Mouse (Mus musculus) urinary bladder, postnatal 4 days (tissue): ENCODE data around the gene Ltf.

Experiments used
- DNase-seq, 2 experiments: peaks; one replicate each; pipeline ENCODE4 v3.0.0; 2021 to 2022; ENCODE audit warnings: low spot score in 2 of 2

The Ltf gene

DNA sequence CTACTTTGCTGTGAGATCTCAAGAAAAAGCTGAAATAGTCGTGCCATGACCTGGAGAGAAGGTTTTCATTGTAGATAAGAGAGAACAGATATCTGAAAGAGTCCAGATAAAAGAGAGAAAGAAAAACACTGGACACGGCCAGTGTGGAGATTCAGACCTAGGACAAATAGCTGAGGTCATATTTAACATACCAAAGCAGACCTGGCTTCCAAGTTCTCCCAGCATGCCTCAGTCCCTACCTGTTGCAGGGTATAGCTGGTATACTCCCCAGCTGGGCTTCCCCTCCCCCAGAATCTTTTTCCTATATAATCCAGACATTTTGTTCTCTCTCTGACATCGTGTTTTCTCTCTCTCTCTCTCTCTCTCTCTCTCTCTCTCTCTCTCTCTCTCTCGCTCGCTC is 68.9 kb downstream of the Ltf start:
- no peak for DNase-seq

DNA sequence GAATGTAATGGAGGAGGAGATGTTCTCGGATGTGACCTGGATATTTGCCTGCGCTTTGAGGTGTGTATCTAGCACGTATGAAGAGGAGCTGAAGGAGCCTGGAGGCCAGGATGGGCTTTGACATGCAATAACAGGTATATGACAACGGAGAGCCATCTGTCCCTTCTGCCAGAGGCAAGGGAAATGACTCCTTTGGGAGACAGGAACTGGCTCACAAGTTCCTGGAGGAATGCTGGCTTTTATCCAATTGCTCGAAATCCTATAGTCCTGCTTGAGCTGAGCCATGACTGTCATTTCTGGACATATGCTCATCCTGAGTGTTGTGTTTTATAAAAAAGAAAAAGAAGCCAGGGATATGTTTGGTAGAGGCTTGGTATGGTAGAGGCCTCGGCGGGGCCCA is 69.8 kb downstream of the Ltf start:
- no peak for DNase-seq
